Mouse (Mus musculus) neural tube, embryonic 13.5 days (tissue): ENCODE data around the gene Rassf3. TPM values are rescaled to one million over a fixed set of nuclear protein-coding genes. Genes with fewer than 3 reads are reported as not detected.

Experiments used
- ATAC-seq: fragments of 200-750 bp; cut with Nextera tagmentation; 2 replicates; pipeline ENCODE4 v1.8.0; 2017; ENCODE audit warnings: low read depth, mild to moderate bottlenecking, moderate TSS enrichment, moderate library complexity
- H3K27ac ChIP-seq: fragments of 300-500 bp; sonication (generic); replicated peaks from 2 replicates; pipeline ENCODE4 v1.5.1; 2015; ENCODE audit warnings: moderate library complexity, mild to moderate bottlenecking, inconsistent platforms
- H3K27me3 ChIP-seq: fragments of 300-500 bp; sonication (generic); 2 replicates; pipeline ENCODE4 v1.6.1; 2015; ENCODE audit warnings: mild to moderate bottlenecking, inconsistent platforms
- H3K36me3 ChIP-seq: fragments of 300-500 bp; sonication (generic); 2 replicates; pipeline ENCODE4 v1.6.1; 2015; ENCODE audit warnings: mild to moderate bottlenecking, inconsistent platforms
- H3K4me1 ChIP-seq: fragments of 300-500 bp; sonication (generic); replicated peaks from 2 replicates; pipeline ENCODE4 v1.6.1; 2015; ENCODE audit warnings: inconsistent platforms
- H3K4me2 ChIP-seq: fragments of 300-500 bp; sonication (generic); 2 replicates; pipeline ENCODE4 v1.6.1; 2015; ENCODE audit warnings: inconsistent platforms, mild to moderate bottlenecking, moderate library complexity
- H3K4me3 ChIP-seq: fragments of 300-500 bp; sonication (generic); 2 replicates; pipeline ENCODE4 v1.5.1; 2015; ENCODE audit warnings: mild to moderate bottlenecking, inconsistent platforms
- H3K9ac ChIP-seq: fragments of 300-500 bp; sonication (generic); 2 replicates; pipeline ENCODE4 v1.6.1; 2015; ENCODE audit warnings: moderate library complexity, mild to moderate bottlenecking, inconsistent platforms
- H3K9me3 ChIP-seq: fragments of 300-500 bp; sonication (generic); 2 replicates; pipeline ENCODE4 v1.6.1; 2016; ENCODE audit warnings: inconsistent platforms
- WGBS: fragments of 180-500 bp; shearing (Covaris S2); methylation state at CpG from one replicate; pipeline ENCODE4 v1.1.7; 2015; 5-methylcytosine and 5-hydroxymethylcytosine counted together
- polyA plus RNA-seq: library from polyadenylated mRNA; unstranded; fragments of >200 nt; fragmentation: Nextera tagmentation; extraction: Ambion mirVana; gene quantifications from 2 replicates; pipeline ENCODE4 v1.2.1, GENCODE M21; 2015

Rassf3 gene
- polyA plus RNA-seq, 1 experiment from 2014 or later, result 6.2 TPM

DNA sequence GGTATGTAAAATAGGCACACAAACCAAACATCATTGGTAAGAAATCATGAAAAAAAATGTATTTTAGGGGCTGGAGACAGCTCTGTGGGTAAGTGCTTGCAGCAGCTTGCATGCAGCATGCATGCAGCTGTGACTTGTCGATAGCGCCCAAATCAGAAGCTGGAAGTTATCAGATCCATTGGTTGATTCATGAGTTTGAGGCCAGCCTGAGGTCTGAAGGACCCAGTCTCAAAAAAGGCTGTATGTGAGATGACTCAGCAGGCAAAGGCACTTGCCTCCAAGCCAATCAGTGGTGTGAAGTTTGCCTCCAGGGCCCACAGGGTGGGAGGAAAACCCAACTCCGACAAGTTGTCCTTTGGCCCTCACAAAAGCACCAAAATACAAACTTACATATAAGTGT, 6.5 kb downstream of the Rassf3 start:
- no peaks in the 10 kb centered on the region for H3K36me3 ChIP-seq
- H3K27ac ChIP-seq, result no peak overlapping the region
- no peaks in the 10 kb centered on the region for H3K9me3 ChIP-seq
- no peak overlapping the region for H3K4me2 ChIP-seq
- WGBS, result 78% methylated on average over 3 of the region's 3 CpGs
- no peak overlapping the region for H3K9ac ChIP-seq
- H3K27me3 ChIP-seq, result peaks cover 9% of the 10 kb centered on the region
- no peak for ATAC-seq
- peaks cover 53% of the 10 kb centered on the region for H3K4me1 ChIP-seq
- H3K4me3 ChIP-seq, result no peak overlapping the region

DNA sequence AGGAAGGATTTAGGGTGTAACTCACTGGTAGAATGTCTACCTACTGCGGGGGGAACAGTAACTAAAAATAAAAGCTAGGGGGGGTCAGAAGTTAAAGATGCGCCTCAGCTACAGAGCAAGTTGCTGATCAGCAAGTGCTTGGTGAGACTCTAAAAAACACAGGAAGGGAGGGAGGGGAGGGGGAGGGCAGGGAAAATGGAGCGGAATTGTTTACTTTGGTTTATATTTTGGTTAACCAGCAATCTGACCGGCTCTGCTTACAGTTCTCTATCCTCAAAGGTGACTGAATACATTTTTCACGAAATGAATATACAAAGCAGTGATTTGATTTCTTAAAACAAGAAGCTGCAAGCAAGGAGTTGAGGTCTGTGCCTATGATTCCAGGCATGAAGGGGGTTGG, 7.2 kb downstream of the Rassf3 start:
- H3K36me3 ChIP-seq, result no peaks in the 10 kb centered on the region
- WGBS, result 65% methylated on average over 5 of the region's 5 CpGs
- no peaks in the 10 kb centered on the region for H3K9me3 ChIP-seq
- ATAC-seq, result no peak
- H3K9ac ChIP-seq, result no peak overlapping the region
- peaks cover 50% of the 10 kb centered on the region for H3K4me1 ChIP-seq
- no peak overlapping the region for H3K4me3 ChIP-seq
- H3K27me3 ChIP-seq, result 0 out of 2 replicates have a peak, but pooled peaks cover 3% of the 10 kb centered on the region
- H3K27ac ChIP-seq, result no peak overlapping the region
- no peak overlapping the region for H3K4me2 ChIP-seq

DNA sequence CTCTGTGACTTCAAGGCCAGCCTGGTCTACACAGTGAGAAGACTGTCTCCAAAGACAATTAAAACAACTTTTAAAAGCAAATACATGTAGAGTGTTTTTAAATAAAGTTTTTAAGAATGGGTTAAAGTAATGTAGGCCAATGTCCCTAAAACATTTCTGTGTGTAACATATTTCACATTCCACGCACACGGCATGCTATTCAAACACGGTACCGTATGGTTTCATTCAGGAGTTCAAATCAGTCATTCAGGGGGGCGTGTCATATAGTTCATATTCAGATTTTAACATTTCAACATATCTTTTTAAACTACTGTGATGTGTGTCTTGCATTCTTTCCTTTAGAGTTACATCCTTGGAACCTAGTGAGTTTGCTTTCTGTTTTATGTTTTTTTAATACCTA, 7.9 kb downstream of the Rassf3 start:
- Histone ChIP-seq H3K4me3 (no peak overlapping the region), H3K9ac (no peak overlapping the region), H3K36me3 (no peaks in the 10 kb centered on the region), H3K27me3 (no peaks in the 10 kb centered on the region), H3K4me2 (no peak overlapping the region), H3K27ac (no peak overlapping the region), H3K4me1 (peaks cover 43% of the 10 kb centered on the region), H3K9me3 (no peaks in the 10 kb centered on the region)
- WGBS, result 90% methylated on average over 5 of the region's 5 CpGs
- no peak for ATAC-seq

GRCm38 (mm10) chr10:121467792-121468191, 8.4 kb downstream of the Rassf3 start:
- H3K4me1 ChIP-seq, result peaks cover 39% of the 10 kb centered on the region
- no peaks in the 10 kb centered on the region for H3K9me3 ChIP-seq
- ATAC-seq, result no peak
- no peaks in the 10 kb centered on the region for H3K36me3 ChIP-seq
- no peak overlapping the region for H3K9ac ChIP-seq
- H3K27me3 ChIP-seq, result no peaks in the 10 kb centered on the region
- H3K27ac ChIP-seq, result no peak overlapping the region
- H3K4me3 ChIP-seq, result no peak overlapping the region
- H3K4me2 ChIP-seq, result no peak overlapping the region
- WGBS, result 81% methylated on average over 8 of the region's 8 CpGs

DNA sequence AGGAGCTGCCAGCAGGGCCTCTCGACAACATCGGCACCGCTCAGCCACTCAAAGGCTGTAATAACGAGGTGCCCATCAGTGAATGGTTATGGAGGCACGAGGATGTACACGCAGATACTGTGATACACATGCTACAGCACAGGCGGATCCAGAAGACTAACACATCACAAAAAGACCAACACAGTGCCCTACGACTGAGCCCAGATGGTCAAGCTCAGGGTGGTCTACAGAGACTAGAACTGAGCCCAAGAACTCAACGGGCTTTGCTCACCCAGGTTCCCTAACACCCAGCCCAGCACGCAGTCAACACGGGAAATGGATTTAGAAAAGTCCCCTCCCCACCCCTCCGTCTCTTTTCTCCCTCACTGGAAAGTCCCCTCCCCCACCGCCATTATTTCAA, 9.1 kb downstream of the Rassf3 start:
- Histone ChIP-seq H3K4me3 (no peak overlapping the region), H3K27me3 (no peaks in the 10 kb centered on the region; the same call in 1 of the 2 replicates), H3K36me3 (no peaks in the 10 kb centered on the region), H3K4me1 (peaks cover 46% of the 10 kb centered on the region), H3K27ac (no peak overlapping the region), H3K4me2 (no peak overlapping the region), H3K9me3 (no peaks in the 10 kb centered on the region), H3K9ac (no peak overlapping the region)
- no peak for ATAC-seq
- 78% methylated on average over 13 of the region's 13 CpGs for WGBS

DNA sequence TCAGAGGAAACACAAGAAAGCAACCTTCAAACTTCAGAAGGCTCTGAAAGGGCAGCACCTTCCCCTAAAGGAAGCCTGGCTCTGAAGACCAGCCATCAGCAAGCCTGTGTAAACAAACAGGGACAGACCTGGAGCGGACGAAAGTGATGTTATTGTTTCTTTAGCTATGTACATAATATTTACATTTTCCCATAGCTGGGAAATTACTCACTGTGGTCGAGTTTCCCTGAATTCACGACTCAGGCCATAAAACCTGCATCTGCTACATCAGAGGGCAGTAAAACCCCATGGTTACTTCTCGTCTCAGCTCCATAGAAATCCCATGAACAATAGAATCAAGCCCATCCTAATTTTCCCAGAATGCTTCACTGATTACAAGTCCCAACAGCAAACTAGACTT, 11.1 kb downstream of the Rassf3 start:
- Histone ChIP-seq H3K27ac (peak overlapping the region; percentile 25; the same call in 1 of the 2 replicates), H3K9ac (no peak overlapping the region), H3K4me2 (no peak overlapping the region), H3K4me1 (peaks cover 52% of the 10 kb centered on the region), H3K4me3 (no peak overlapping the region), H3K9me3 (no peaks in the 10 kb centered on the region), H3K27me3 (no peaks in the 10 kb centered on the region; the same call in 1 of the 2 replicates), H3K36me3 (no peaks in the 10 kb centered on the region)
- WGBS, result 21% methylated on average over 5 of the region's 5 CpGs
- no peak for ATAC-seq

DNA sequence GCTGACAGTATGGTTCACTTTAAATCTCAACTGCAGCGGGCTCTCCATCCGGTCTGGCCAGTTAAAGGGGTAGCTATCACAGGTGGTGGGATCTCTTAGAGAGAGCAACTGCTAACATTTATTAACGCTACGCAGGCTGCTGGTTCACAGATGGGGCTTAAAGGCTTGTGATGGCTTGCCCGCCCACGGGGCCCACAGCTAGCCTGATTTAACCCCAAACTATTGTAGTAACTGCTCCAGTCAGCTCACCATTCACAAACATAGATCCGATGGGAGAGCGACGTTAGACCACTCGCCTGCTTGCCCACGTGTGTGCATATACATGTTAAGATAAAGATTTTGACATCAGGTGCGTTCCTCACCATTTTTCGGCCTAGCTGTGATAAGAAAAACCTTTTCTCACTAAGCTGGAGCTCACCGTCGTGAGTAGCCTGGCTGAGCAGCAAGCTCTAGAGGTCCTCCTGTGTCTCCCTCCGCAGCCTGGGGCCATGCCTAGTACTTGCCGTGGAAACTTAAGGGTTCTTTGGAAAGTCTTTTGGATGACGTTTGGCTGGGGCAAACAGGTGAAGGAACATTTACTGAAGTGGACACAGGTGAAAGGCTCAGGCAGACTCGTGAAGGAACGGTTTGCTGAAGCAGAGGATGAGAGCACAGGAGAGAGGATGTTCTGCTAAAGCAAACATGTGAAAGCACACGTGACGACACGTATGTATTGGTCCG, 13.8 kb downstream of the Rassf3 start:
- peak overlapping the region; percentile 57 for H3K27ac ChIP-seq
- H3K4me2 ChIP-seq, result peak overlapping the region; percentile 42
- H3K9ac ChIP-seq, result peak overlapping the region; percentile 45; the same call in 1 of the 2 replicates
- H3K4me3 ChIP-seq, result no peak overlapping the region
- peaks cover 54% of the 10 kb centered on the region for H3K4me1 ChIP-seq
- no peaks in the 10 kb centered on the region for H3K9me3 ChIP-seq
- no peaks in the 10 kb centered on the region; the same call in 1 of the 2 replicates for H3K27me3 ChIP-seq
- WGBS, result 59% methylated on average over 24 of the region's 24 CpGs
- H3K36me3 ChIP-seq, result no peaks in the 10 kb centered on the region
- ATAC-seq, result 0 out of 2 replicates have a peak, but pooled peaks have one; percentile 33

GRCm38 (mm10) chr10:121461404-121462161, 14.6 kb downstream of the Rassf3 start:
- no peaks in the 10 kb centered on the region for H3K36me3 ChIP-seq
- peak overlapping the region; percentile 1; the same call in 1 of the 2 replicates for H3K4me3 ChIP-seq
- H3K9me3 ChIP-seq, result no peaks in the 10 kb centered on the region
- 7% methylated on average over 22 of the region's 22 CpGs for WGBS
- ATAC-seq, result peak; percentile 51; the same call in 1 of the 2 replicates
- H3K27ac ChIP-seq, result peak overlapping the region; percentile 57
- peaks cover 49% of the 10 kb centered on the region for H3K4me1 ChIP-seq
- H3K4me2 ChIP-seq, result peak overlapping the region; percentile 42
- no peaks in the 10 kb centered on the region; the same call in 1 of the 2 replicates for H3K27me3 ChIP-seq
- peak overlapping the region; percentile 45 for H3K9ac ChIP-seq

GRCm38 (mm10) chr10:121459124-121459853, 16.9 kb downstream of the Rassf3 start:
- Histone ChIP-seq H3K9me3 (no peaks in the 10 kb centered on the region), H3K4me3 (no peak overlapping the region), H3K4me2 (0 out of 2 replicates have a peak overlapping the region, but pooled peaks have one; percentile 1), H3K9ac (no peak overlapping the region), H3K36me3 (no peaks in the 10 kb centered on the region), H3K27me3 (no peaks in the 10 kb centered on the region; the same call in 1 of the 2 replicates), H3K4me1 (peaks cover 40% of the 10 kb centered on the region), H3K27ac (no peak overlapping the region)
- WGBS, result 53% methylated on average over 19 of the region's 19 CpGs
- no peak for ATAC-seq

DNA sequence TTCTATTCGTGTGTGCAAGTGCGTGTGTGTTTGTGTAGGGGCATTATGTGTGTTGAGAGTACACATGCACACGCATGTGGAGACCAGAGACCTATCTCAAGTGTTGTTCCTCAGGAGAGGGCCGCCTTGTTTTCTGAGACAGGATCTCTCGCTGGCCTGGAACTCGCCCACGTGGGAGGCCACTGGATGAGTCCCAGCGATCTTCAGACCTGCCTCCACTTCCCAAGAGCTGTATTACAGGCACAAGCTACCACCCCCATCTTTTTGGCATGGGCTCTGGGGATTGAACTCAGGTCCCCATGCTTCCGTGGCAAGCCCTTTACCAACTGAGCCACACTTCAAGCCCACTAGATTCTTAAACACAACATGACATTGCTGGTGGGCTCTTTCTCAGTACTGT, 17.7 kb downstream of the Rassf3 start:
- no peaks in the 10 kb centered on the region; the same call in 1 of the 2 replicates for H3K27me3 ChIP-seq
- H3K9me3 ChIP-seq, result no peaks in the 10 kb centered on the region
- H3K9ac ChIP-seq, result no peak overlapping the region
- 90% methylated on average over 9 of the region's 9 CpGs for WGBS
- no peak overlapping the region for H3K4me2 ChIP-seq
- ATAC-seq, result no peak
- no peak overlapping the region for H3K27ac ChIP-seq
- H3K36me3 ChIP-seq, result no peaks in the 10 kb centered on the region
- H3K4me3 ChIP-seq, result no peak overlapping the region
- H3K4me1 ChIP-seq, result peaks cover 40% of the 10 kb centered on the region

- ATAC-seq, result no peak
- Histone ChIP-seq H3K36me3 (no peaks in the 10 kb centered on the region), H3K4me2 (no peak overlapping the region), H3K9ac (no peak overlapping the region), H3K27me3 (no peaks in the 10 kb centered on the region; the same call in 1 of the 2 replicates), H3K4me1 (peaks cover 38% of the 10 kb centered on the region), H3K9me3 (no peaks in the 10 kb centered on the region), H3K27ac (no peak overlapping the region), H3K4me3 (no peak overlapping the region)
- 83% methylated on average over 3 of the region's 3 CpGs for WGBS
These were observed 18.8 kb downstream of the Rassf3 start for GRCm38 (mm10) chr10:121457381-121457780.

DNA sequence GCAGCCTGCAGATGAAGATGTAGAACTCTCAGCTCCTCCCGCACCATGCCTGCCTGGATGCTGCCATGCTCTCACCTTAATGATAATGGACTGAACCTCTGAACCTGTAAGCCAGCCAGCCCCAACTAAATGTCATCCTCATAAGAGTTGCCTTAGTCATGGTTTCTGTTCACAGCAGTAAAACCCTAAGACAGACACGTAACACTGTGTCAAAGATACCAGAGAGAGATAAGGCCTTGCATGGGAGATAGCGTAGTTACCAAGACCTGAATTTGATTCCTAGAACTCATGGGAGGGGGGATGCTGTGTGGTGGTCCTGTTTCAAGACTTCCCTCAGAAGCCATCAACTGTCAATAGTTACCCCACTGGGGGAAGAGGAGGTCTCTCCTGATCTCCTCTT, 20.6 kb downstream of the Rassf3 start:
- WGBS, result 97% methylated on average over 3 of the region's 3 CpGs
- ATAC-seq, result no peak
- H3K4me2 ChIP-seq, result no peak overlapping the region
- H3K4me1 ChIP-seq, result peaks cover 26% of the 10 kb centered on the region
- H3K36me3 ChIP-seq, result no peaks in the 10 kb centered on the region
- H3K4me3 ChIP-seq, result no peak overlapping the region
- H3K9ac ChIP-seq, result no peak overlapping the region
- no peak overlapping the region for H3K27ac ChIP-seq
- no peaks in the 10 kb centered on the region for H3K9me3 ChIP-seq
- no peaks in the 10 kb centered on the region for H3K27me3 ChIP-seq
